Mouse (Mus musculus) testis, adult 2 months (tissue): ENCODE data around the gene Lyar. TPM values are rescaled to one million over a fixed set of nuclear protein-coding genes. Genes with fewer than 3 reads are reported as not detected.
A peak's percentile ranks its signal among the peaks of the same experiment; 100 is the strongest.

Source experiments
- H3K27ac ChIP-seq: fragments of 200-500 bp; 2 replicates; pipeline ENCODE4 v1.5.1; 2012; ENCODE audit warnings: low read depth, low read length; ENCODE audit not compliant: control insufficient read depth, insufficient read depth
- H3K27me3 ChIP-seq: fragments of 200-500 bp; 2 replicates; pipeline ENCODE4 v1.6.1; 2012; ENCODE audit warnings: mild to moderate bottlenecking, low read length, moderate library complexity; ENCODE audit not compliant: control insufficient read depth, insufficient read depth
- H3K36me3 ChIP-seq: fragments of 200-500 bp; 2 replicates; pipeline ENCODE4 v1.6.1; 2012; ENCODE audit warnings: mild to moderate bottlenecking, low read length; ENCODE audit not compliant: control insufficient read depth, insufficient read depth
- H3K4me1 ChIP-seq: fragments of 200-500 bp; 2 replicates; pipeline ENCODE4 v1.6.1; 2012; ENCODE audit warnings: low read length; ENCODE audit not compliant: control insufficient read depth, insufficient read depth
- H3K4me3 ChIP-seq: fragments of 200-500 bp; 2 replicates; pipeline ENCODE4 v1.5.1; 2012; ENCODE audit warnings: low read depth, mild to moderate bottlenecking, low read length, moderate library complexity, mixed read lengths; ENCODE audit not compliant: control insufficient read depth
- CTCF ChIP-seq: fragments of 200-500 bp; IDR thresholded peaks from 2 replicates; pipeline ENCODE4 v1.5.1; 2012; ENCODE audit warnings: low read depth, mild to moderate bottlenecking, inconsistent platforms, low read length, moderate library complexity; ENCODE audit not compliant: control insufficient read depth, insufficient read depth, insufficient replicate concordance
- POLR2A ChIP-seq: fragments of 200-500 bp; IDR thresholded peaks from 2 replicates; pipeline ENCODE4 v1.6.1; 2012; ENCODE audit warnings: low read depth, mild to moderate bottlenecking, inconsistent platforms, low read length, moderate library complexity; ENCODE audit not compliant: control insufficient read depth
- polyA plus RNA-seq: library from polyadenylated mRNA; depleted of rRNA; stranded (reverse); fragments of >200 nt; gene quantifications from 2 replicates; pipeline ENCODE4 v1.2.3, GENCODE M21; 2012; rRNA removed

The Lyar gene
- polyA plus RNA-seq, 1 experiment: 361 TPM

DNA sequence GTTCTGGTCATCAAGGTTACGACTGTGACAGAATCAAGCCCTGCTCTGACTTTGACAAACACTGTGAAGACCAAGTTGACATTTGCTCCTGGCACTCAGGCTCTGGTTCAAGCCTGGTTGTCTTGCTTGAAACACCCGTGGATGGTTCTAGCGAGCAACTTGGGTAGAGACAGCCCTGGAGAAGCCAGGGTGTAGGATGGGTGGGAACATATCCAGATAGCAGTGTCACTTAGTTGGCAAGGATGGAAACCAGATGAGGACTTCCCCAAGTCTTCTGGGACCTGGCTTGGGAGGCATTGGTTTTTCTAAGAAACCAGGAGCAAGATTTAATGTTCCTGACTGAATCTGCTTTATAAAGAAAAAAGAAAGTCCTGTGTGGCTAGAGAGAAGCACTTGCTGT, 50.7 kb downstream of the Lyar start:
- Histone ChIP-seq H3K4me3 (peak overlapping the region; percentile 62), H3K36me3 (peaks cover 2% of the 10 kb centered on the region; the same call in 1 of the 2 replicates), H3K4me1 (no peaks in the 10 kb centered on the region; the same call in 1 of the 2 replicates), H3K27me3 (no peaks in the 10 kb centered on the region; the same call in 1 of the 2 replicates), H3K27ac (no peak overlapping the region)
- TF ChIP-seq CTCF: no peak
- TF ChIP-seq POLR2A: no peak

DNA sequence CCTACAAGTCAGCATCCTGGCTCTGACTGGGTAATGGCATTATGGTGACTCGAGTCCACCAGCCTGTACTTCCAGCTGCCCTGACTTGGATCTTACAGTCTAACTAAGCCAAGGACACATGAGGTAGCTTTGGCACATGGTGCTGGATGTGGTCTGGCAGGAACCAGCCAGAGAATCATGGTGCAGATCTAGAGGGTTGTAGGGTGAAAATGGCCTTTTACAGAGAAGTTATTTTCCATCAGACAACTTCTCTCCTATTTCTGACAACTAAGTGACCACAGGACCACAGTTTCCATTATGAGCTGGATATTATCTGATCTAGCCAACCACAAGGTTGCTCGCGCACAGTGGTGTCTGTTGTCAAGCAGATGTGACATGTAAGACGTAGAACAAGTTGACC, 53.6 kb downstream of the Lyar start:
- TF ChIP-seq CTCF: no peak
- no peak for TF ChIP-seq POLR2A
- H3K27me3 ChIP-seq: no peaks in the 10 kb centered on the region; the same call in 1 of the 2 replicates
- peaks cover 9% of the 10 kb centered on the region for H3K4me1 ChIP-seq

DNA sequence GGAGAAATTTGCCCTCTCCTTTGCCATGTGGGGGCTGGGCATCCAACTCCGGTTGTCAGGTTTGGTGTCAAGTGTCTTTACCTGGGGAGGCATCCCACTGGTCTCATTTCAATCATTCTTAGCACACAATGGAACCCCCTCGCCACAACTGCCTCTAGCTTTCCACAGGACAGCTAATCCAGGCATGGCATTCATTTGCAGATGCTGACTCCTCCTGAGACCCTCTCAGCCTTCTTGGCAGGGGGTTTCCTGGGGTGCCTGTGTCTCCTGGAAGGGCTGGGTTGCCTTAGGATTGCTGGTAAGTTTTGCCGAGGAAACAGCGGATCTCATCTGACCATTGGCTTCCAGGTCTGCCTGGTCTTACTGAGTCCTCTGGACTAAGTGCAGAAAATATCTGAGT, 55.5 kb downstream of the Lyar start, which contains the start of gene Otop1:
Otop1 (plus strand) TSS at position 202 of the 400 bp plus-strand sequence.
- Histone ChIP-seq H3K4me3 (no peak within 1 kb of the TSS), H3K27ac (no peak within 1 kb of the TSS), H3K27me3 (no peaks in the 10 kb centered on the region; the same call in 1 of the 2 replicates), H3K4me1 (peaks cover 9% of the 10 kb centered on the region), H3K36me3 (no peaks in the 10 kb centered on the region; the same call in 1 of the 2 replicates)
- no peak for TF ChIP-seq POLR2A
- no peak for TF ChIP-seq CTCF

More for the DNA sequence above, 53.6 kb downstream of the Lyar start:
- Histone ChIP-seq H3K27ac (no peak overlapping the region), H3K4me3 (no peak overlapping the region), H3K36me3 (no peaks in the 10 kb centered on the region; the same call in 1 of the 2 replicates)

DNA sequence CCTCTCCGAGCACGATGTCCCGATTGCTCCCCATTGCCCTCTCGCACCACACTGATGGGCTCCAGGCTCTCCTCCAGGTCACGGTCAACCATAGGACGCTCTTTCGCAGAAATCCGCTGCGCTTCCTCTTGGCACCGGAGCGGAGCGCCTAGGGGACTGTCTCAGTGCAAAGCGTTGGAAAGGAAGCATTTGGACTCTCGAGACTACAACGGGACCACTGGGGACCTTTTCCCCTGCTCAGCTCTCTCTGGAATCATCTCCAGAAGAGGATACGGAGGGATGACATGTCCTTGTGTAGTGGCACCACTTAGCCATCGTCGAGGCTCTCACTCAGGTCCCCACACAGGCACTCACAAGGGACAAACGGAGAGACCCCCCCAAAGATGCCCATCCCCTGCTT, 56.2 kb downstream of the Lyar start:
- H3K36me3 ChIP-seq: no peaks in the 10 kb centered on the region
- no peak overlapping the region for H3K27ac ChIP-seq
- no peak overlapping the region for H3K4me3 ChIP-seq
- no peaks in the 10 kb centered on the region; the same call in 1 of the 2 replicates for H3K27me3 ChIP-seq
- peaks cover 9% of the 10 kb centered on the region for H3K4me1 ChIP-seq
- TF ChIP-seq POLR2A: no peak
- TF ChIP-seq CTCF: no peak

DNA sequence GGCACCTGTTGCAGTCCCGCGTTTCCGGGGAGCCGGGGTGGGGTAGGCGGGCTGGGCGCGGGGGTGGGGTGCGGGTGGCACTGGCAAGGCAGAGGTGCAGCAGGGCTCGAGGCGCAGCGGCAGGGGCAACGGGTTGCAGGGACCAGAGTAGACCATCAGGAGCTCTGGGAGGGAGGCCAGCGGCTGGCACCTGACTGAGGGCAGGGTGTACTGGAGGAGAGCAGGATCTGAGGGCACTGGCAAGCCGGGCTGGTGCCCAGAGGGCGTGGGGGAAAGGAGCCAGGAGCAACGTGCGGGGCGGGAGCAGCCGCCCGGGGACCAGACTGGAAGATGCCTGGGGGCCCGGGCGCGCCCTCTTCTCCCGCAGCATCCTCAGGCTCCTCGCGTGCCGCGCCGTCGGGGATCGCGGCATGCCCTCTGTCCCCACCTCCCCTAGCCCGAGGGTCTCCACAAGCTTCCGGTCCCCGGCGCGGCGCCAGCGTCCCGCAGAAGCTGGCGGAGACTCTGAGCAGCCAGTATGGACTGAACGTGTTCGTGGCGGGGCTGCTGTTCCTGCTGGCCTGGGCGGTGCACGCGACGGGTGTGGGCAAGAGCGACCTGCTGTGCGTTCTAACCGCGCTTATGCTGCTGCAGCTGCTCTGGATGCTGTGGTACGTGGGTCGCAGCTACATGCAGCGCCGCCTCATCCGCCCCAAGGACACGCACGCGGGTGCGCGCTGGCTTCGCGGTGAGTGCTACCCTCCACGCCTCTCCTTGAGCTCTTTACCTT, 57.0 kb downstream of the Lyar start:
- no peak overlapping the region for H3K27ac ChIP-seq

DNA sequence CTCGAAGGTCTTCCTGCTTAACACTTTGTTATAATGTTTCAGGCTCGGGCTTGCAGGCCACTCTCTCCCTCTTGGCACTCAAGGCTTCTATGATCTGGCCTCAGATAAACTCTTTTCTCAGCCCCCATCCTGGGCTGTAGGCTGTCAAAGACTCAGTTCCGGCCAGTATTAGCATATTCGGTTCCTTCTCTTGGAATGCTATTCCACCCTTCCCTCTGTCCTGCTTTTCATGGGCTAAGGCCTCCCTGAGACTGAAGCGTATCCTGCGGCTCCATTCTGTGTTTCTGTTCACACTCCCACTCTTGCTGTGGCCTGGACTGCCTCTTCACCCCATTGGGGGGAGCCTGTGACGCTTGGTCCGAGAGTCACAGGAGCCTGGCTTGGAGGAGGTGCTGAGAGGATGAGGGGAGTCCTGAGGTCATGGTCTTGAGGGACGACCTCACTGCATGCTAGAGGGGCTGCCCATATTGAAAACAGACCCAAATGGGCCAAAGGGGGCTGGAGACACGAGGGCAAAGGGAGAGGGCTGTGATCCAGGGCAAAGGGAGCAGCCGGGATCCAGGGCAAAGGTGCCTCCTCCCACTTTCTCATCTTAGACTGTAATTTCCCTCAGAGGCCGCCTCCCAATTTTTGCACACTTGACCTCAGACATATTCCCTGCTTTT, 57.8 kb downstream of the Lyar start:
- H3K36me3 ChIP-seq: no peaks in the 10 kb centered on the region
- TF ChIP-seq POLR2A (no peak), CTCF (no peak)
- peaks cover 9% of the 10 kb centered on the region for H3K4me1 ChIP-seq
- no peak overlapping the region for H3K4me3 ChIP-seq
- no peak overlapping the region for H3K27ac ChIP-seq
- H3K27me3 ChIP-seq: no peaks in the 10 kb centered on the region; the same call in 1 of the 2 replicates

More for the DNA sequence above, 57.0 kb downstream of the Lyar start:
- Histone ChIP-seq H3K27me3 (no peaks in the 10 kb centered on the region; the same call in 1 of the 2 replicates), H3K4me1 (peaks cover 9% of the 10 kb centered on the region), H3K4me3 (peak overlapping the region; percentile 44), H3K36me3 (no peaks in the 10 kb centered on the region)
- TF ChIP-seq CTCF (no peak), POLR2A (no peak)

DNA sequence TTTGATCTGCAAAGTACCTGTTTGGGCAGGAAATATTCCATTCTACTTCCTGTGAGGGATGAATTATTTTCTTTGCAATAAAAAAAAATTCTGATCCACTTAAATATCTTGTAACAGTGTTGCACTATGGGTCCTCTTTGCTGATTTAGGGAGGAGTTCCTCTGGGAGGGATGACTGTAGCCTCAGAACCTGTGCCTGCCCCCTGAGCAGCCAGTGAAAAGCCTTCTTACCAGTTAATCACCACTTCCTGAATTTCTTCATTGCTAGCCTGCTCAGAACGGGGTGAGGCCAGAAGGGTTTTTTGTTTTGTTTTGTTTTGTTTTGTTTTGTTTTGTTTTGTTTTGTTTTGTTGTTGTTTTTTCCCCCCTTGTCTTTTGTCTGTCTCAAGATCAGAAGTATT, 59.8 kb downstream of the Lyar start:
- H3K4me3 ChIP-seq: no peak overlapping the region

More for the DNA sequence above, 59.8 kb downstream of the Lyar start:
- no peaks in the 10 kb centered on the region for H3K36me3 ChIP-seq
- TF ChIP-seq CTCF: no peak
- no peak for TF ChIP-seq POLR2A
- peaks cover 9% of the 10 kb centered on the region for H3K4me1 ChIP-seq
- no peaks in the 10 kb centered on the region; the same call in 1 of the 2 replicates for H3K27me3 ChIP-seq
- H3K27ac ChIP-seq: no peak overlapping the region

Other genes with a start within 250 kb of the Lyar start
- gene Stx18, start 181.7 kb upstream of the Lyar start, polyA plus RNA-seq: 31.6 and 31.7 TPM in 2 replicates
- 42.5 and 51.6 TPM in 2 replicates for gene Nsg1, start 60.6 kb upstream of the Lyar start, polyA plus RNA-seq
- 23.5 and 24.5 TPM in 2 replicates for gene Zbtb49, start within 50 bp of the Lyar start, polyA plus RNA-seq
- 52.2 and 62.5 TPM in 2 replicates for gene Tmem128, start 39.7 kb downstream of the Lyar start, polyA plus RNA-seq
- gene Otop1, start 55.5 kb downstream of the Lyar start, polyA plus RNA-seq: 0.40 and 0.67 TPM in 2 replicates
- gene Drd5, start 98.9 kb downstream of the Lyar start, polyA plus RNA-seq: 0.04 TPM in 1 of 2 replicates, not detected in the other